Mouse (Mus musculus): ENCODE measurements at regions not wholly inside any gene's neighbourhood (a gene's known extent, or its start where the extent isn't known, plus 50 kb on each side); places are given as distances from the start of the nearest gene placed in this dataset.
"Not testable (repeated sequence)": the region's sequence is repeated elsewhere in the genome, so short reads cannot be mapped to it uniquely, and the experiment has no call there.

DNA sequence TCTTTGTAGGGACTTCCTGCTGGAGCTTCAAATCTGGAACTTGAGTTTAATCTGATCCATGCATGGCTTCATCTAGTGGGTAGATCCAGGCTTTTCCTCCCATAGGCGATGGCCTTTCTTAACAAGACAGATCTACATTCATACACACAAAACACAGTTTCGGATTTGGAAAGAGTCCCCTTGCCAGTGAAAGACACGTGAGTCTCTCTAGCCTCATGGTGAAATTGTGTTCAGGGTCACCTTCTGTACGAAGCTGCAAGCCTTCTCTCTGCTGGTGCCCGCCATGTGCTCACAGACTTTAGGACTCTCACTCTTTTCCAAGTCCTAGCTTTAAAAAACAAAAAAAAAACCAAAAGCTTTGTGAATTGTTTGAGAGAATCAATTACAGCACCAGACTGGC is 51.4 kb upstream of the Dlx2 start:
- ATAC-seq (replicated peaks; ENCODE audit: low read depth, poor library complexity, severe bottlenecking) = no peak

DNA sequence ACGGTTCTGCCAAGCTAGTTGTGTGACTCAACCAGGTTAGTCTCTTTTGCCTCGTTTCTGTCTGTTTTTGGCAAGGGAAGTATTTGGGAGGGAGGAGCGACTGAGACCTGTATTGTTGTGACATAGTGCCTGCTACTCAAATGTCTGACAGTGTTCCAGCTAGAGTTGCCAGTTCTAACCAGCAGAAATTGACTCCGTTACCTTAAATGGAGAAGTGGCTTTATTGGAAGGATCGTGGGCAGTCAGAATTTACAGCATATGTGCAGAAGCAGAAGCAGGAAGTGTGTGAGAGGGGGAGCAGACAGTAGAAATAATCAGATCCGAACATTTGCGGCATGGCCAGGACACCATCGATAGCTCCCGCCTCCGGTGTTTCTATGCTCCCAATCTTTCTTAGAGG is 51.8 kb upstream of the Dlx2 start:
- peak; percentile 77 for ATAC-seq (replicated peaks; ENCODE audit: low read depth, poor library complexity, severe bottlenecking)

DNA sequence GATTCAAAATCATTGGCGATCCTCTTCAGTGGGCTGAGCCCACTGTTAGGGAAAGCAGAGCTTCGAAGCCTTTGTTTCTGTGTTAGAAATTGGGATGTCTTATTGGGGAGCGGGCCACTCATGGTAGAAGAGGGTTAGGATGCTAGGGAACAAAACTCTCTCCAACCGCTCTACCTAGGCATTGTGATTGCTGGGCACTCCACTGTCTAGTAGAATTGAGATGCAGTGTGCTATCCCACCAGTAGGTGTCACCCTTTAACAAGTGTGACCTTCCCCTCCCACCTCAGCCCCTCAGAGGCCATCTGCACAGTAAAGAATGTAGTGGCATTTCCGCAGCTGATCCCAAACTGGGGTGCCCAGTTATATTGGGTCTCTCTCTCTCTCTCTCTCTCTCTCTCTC is 52.2 kb upstream of the Dlx2 start:
- ATAC-seq (replicated peaks; ENCODE audit: low read depth, poor library complexity, severe bottlenecking) = peak; percentile 89

DNA sequence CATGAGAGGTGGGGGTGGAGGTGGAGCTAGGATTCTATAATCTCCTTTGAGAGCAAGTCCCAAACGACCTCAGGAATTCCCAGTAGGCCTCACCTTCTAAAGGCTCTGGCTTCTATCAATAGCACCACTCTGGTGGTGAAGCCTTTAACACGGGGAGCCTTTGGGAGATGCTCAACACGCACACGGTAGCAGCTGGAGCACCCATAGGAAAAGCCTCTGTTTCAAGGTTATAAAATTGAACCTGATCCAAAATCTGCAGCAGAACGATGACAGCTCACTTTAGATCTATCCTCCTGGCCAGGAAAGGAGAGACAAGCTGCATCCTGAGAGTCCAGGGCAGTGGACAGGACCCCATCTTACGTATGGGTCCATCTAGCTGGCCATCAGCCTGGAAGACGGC is 53.7 kb upstream of the Dlx2 start:
- no peak for ATAC-seq (replicated peaks; ENCODE audit: low read depth, poor library complexity, severe bottlenecking)

DNA sequence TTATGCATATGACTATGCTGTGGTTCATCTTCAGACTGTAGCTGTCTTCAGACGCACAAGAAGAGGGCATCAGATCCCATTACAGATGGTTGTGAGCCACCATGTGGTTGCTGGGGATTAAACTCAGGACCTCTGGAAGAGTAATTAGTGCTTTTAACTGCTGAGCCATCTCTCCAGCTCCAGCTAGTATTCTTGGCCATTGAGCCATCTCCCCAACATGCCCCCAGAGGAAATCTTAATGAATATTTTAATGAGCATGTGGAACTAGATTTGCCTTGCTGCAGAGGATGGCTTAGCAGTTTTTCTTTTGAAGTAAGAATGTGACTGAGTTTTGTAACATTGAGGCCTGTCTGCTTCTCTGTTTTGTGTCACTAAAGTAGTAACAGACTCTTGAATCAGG is 54.4 kb upstream of the Dlx2 start:
- no peak for ATAC-seq (replicated peaks; ENCODE audit: low read depth, poor library complexity, severe bottlenecking)

DNA sequence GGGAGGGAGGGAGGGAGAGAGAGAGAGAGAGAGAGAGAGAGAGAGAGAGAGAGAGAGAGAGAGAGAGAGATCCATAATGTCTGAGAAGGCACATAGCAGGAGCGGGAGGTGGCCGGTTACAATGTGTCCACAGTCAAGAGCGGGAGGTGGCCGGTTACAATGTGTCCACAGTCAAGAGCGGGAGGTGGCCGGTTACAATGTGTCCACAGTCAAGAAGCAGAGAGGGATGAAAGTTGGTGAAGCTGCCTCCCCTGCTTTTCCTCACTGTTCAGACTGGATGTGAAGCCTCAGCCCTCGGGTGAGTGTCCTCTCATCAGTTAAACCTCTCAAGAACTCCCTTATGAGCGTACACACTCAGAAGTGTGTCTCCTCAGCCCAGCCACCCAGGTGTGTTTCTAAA is 57.2 kb upstream of the Dlx2 start:
- ATAC-seq (replicated peaks; ENCODE audit: low read depth, poor library complexity, severe bottlenecking) = not testable (repeated sequence)

DNA sequence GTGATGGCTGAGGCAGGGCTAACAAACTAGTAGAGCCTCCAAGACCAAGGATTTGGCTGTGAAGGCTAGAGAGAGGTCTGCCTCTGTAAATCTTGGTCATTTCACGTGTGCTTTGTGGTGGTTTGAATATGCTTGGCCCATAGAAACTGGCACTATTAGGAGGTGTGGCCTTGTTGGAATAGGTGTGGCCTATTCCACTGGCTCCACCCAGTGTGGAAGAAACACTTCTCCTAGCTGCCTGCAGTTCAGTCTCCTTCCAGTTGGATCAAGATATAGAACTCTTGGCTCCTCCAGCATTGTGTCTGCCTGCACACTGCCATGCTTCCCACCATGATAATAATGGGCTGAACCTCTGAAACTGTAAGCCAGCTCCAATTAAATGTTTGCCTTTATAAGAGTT is 59.1 kb upstream of the Dlx2 start:
- no peak for ATAC-seq (replicated peaks; ENCODE audit: low read depth, poor library complexity, severe bottlenecking)

DNA sequence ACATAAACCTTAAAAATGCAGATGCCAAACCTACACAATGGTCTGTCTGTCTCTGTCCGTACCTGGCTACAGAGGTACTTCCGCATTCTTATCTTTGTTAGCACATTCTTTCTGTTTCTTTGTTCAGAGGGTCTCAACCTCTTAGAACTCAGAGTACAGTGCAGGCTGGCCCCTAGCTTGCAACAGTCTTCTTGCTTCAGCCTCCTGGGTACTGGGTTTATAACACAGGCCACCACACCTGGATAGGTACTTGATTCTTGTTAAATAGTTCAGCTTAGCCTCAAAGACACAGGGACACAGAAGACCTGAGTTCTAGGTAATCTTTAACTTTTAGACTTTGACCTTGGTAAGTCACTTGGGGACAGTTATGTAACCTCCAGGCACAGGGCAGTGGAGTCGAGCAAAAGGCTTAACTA is 60.5 kb upstream of the Dlx2 start:
- ATAC-seq (replicated peaks; ENCODE audit: low read depth, poor library complexity, severe bottlenecking) = no peak

DNA sequence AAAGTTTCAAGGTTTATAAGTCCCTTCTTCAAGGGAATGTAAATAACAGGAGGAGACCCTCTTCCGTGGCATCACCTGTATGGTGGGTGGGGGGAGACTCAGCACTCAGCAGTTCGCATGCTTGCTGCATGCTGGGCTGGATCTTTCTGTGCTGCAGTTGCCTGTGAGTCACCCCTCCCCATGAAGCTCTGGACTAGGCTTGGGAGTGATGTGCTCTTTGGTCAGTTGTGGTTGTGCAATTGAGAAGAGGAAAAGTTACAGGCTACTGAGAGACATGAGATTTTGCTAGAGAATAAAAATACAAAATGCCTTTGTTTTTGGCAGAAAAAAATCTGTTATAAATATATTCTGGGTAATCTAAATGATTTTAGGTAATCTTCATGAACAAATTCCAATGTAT is 66.7 kb upstream of the Dlx2 start:
- ATAC-seq (replicated peaks; ENCODE audit: low read depth, poor library complexity, severe bottlenecking) = no peak

DNA sequence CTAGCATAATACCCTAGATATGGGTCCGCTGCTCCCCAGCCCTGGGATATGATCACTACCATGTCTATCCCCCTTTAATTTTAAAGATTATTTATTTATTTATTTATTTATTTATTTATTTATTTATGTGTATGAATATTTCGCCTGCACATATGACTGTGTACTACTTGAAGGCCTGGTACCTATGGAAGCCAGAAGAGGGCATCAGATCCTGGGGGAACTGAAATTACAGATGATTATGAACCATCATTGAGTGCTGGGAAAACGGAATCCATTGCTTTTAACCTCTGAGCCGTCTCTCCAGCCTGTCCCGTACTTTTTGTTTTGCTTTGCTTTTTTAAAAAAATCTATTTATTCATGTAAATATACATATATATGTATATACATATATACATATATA is 70.0 kb upstream of the Dlx2 start:
- ATAC-seq (replicated peaks; ENCODE audit: low read depth, poor library complexity, severe bottlenecking) = no peak

DNA sequence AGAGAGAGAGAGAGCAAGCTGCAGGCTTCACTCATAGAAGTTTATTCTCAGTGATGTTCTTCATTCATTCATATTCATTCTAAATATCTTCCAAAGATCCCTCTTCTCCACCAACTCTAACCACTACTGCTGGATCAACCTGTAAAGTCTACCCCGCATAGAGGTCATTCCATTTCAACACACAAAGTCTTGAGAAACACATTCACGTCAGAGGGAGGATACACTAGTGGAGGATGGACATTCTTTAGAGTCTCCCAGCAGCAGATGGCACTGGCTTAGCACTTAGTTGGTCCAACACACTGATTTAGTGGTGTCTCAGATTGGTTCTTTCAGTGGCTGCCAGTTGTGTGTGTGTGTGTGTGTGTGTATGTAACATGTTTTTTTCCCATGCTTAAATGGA is 74.9 kb upstream of the Dlx2 start:
- ATAC-seq (replicated peaks; ENCODE audit: low read depth, poor library complexity, severe bottlenecking) = no peak

DNA sequence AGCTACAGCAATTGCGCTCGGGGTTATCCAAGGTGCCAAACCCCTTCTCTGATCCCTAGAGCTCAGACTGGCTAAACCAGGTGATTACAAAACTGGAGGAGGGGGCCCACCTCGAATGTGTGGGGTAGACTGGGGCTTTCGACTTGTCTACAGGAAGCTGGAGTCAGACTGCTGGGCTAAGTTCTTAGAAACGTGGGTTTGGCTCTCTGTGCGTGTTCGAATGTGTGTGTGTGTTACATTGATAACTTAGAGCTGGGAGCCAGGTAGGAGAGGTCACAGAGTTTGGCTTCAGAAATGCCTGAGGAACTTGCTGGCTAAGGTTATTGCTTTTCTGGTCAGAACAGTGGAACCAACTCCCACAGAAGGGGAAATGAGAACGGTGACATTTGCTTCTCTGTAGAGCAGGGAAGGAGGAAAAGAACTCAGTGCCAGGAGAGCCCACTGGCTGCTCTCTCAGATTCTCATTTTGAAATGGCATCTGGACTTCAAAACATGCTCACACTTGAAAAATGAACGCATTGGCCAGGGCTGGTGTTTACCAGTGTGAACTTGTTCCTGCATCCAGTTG is 76.1 kb upstream of the Dlx2 start:
- peak; percentile 66 for ATAC-seq (replicated peaks; ENCODE audit: low read depth, poor library complexity, severe bottlenecking)

DNA sequence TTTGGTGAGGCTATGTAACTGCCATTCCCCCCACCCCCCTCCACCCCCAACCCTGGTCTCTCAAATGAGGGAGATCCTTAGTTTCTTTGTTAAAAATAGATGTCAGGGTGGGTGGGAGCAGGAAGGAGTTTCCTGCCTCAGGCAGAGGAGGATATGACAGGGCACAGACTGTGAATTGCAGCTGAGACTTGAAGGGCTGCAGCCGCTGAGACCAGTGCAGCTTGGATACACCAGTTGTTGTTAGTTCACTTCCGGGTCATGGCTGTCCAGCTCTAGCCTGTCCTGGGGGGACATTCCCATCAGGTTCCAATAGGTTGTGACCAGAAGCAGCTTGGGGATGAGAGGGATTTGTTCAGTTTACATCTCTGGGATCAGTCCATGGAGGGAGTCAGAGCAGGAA is 76.6 kb upstream of the Dlx2 start:
- ATAC-seq (replicated peaks; ENCODE audit: low read depth, poor library complexity, severe bottlenecking) = no peak

DNA sequence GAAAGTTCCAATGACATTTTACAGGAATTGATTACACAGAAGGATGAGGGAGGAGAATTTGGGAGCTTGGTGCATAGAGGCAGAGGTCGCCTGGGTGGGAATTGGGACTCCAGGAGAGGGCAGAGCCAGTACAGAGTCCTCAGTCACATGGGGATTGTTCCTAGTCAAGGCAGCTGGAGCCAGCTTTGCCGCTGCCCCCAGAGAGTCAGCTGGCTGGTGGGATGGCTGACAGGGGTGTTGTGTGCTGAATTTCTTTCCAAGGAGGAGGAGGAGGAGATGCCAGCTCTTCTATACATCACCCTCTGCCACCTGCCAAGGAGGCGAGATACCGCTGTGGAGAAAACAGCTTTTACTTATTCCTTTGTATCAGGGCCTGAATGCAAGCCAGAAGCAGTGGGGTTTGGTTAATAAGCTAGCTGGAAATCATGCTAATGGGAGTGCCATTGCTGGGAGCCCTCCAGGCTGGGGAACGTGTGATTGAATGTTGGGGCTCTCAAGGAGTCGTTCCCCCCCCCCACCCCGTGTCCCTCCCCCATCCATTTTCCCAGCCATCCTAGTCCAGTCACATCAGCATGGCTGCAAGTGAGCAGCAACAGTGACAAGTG is 78.8 kb upstream of the Dlx2 start:
- ATAC-seq (replicated peaks; ENCODE audit: low read depth, poor library complexity, severe bottlenecking) = no peak

DNA sequence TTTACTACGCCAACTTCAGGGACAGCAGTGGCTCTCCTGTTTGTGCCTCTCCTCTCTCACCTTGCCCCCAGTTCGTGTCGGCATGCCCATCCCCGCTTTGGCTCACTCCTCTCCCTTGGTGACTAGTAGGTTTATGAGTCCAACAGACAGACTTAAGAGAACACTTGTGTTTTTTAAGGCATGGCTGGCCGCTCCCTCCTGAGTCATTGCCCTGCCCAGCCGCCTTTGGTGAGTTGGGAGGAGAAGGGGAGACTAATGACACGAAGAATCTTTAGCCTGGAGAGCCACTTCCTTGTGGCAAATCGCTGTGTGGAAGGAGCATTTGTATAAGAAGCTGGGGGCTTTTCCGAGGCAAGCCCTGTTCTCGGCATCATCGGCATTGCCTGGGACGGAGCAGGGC is 79.8 kb upstream of the Dlx2 start:
- ATAC-seq (replicated peaks; ENCODE audit: low read depth, poor library complexity, severe bottlenecking) = no peak

DNA sequence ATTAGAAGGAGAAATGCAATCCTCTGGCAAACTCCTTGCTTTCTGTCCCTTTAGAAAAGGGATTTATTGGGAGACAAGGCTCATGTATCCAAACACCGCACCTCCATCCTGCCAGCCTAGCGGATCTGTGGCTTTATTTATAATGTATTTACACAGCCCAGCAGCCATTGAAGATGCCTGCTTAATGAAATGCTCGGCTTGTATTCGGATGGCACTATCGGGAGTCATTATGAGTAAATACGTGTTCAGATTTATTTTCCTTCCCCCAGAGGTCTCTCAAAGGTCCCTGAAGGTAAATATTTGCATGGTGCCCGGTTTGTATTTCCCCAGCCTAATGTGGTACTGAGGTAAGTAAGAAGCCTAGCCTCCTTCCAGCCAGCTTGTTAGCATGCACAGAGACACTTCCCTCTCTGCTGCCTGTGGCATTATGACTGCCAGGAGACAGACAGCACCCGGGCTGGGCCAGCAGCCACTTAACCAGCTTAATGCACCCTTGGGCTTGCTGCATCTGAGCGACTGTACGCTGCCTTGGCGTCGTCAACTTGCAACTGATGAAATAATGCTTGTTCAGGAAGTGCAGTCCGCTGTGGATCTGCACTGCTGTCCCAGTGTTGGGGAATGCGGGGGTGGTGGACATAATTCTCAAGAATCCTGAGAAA is 80.7 kb upstream of the Dlx2 start:
- ATAC-seq (replicated peaks; ENCODE audit: low read depth, poor library complexity, severe bottlenecking) = peak; percentile 61

DNA sequence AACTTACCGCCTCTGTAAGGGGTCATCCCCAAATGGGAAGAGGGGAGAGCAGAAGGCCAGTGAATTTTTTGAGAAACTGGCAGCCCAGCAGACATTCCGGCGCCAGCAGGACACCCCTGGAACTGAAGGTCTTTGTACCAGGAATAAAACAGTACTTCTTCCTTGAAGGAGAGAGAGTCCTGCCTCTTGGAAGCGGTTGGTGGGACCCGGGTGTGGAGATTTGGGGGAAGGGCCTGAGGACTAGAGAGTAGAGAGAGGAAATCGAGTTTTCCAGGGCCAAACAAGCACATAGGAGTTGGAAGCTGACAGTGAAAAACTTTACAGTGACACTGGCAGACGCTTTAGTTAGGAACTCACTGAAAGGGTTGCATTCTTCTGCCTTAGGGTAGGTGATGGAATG is 82.3 kb upstream of the Dlx2 start:
- ATAC-seq (replicated peaks; ENCODE audit: low read depth, poor library complexity, severe bottlenecking) = no peak

DNA sequence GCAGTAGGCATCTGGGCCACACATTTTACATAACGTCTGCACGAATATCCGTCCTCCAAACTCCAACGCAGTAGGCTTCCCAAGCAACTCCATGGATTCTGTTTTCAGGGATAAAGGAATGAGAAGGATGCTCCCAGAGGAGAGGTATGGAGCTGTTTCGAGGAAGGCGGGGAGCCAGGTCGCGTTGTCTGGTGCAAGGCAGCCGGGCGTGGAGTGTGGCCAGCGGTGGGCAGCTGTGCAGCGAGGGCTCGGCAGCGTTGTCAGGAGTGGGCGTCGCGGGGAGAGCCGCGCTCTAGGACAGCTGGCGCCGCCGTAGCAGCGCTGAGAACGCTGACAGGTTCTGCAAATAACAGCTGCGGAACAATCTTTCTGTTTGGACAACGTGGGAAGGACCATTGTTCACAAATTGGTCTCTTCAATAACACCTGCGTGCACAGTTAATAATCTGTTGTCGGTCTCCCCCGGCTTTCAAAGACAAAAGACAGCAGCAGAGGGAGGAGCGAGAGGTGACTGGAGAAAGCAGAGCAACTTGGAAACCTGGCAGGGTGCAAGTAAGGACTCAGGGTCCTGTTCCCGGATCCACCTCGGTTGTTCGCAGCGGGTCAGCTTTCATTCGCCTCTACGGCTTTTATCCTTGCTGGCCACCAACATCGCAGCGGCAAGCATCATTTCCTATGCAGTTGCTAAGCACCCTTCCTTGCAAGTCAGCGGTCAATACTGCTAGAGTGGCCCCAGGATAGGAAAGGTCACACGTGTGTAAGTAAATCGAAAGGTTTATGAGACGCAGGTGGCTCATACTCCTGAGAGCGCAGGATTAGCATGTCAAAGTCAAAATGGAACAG is 83.0 kb upstream of the Dlx2 start:
- peak; percentile 57 for ATAC-seq (replicated peaks; ENCODE audit: low read depth, poor library complexity, severe bottlenecking)

DNA sequence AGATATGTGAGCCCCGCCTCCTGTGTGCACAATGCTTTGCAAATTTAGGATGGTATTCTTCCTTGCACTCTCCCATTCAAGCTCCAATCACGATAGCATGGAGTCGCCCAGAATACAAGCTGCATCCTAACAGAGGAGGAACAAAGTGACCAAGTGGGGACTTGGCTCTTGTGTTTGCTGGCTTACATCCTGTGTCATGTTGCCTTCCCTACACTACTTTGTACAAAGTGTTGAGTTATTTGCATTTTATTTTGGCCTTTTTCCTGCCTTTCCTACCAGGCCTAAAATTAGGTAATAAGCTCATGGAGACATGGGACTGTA is 83.5 kb upstream of the Dlx2 start:
- ATAC-seq (replicated peaks; ENCODE audit: low read depth, poor library complexity, severe bottlenecking) = no peak; the same call in 1 of the 2 replicates

DNA sequence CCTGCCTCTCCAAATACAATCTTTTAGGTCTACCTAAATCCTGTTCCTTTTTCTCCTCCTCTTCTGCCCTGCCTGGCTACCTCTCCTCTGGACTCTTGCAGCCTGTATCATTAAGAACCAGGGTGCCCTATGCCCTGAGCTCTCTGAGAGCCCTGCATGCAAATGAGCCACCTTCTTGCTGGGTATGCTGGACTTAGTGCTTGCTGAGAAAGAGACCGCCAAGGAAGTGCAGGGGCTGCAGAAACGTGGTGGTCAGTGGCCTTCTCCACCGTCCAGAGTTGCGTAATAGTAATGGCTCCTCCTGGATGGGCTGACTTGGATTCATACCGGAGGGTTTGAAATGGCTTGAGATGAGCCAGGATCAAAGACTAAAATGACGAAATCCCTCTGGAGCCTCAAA is 86.9 kb upstream of the Dlx2 start:
- ATAC-seq (replicated peaks; ENCODE audit: low read depth, poor library complexity, severe bottlenecking) = no peak

DNA sequence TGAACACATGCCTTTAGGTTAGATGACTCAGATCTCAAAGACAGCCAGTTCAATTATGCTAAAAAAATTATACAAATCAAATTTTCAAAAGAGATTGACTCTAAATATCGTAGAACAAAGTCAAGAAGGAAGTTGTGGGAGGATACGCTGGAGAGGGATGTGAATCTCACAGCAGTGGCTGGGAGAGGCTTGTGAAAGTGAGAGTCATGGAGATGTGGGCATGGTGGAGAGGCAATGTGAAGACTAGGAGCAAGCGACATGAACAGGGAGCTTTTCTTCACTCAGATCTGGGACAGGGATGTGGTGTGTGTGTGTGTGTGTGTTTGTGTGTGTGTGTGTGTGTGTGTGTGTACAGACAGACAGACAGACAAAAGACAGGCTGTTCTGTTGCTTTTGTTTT is 87.9 kb upstream of the Dlx2 start:
- ATAC-seq (replicated peaks; ENCODE audit: low read depth, poor library complexity, severe bottlenecking) = 0 out of 2 replicates have a peak, but pooled peaks have one; percentile 39

Measured in common myeloid progenitor, adult 5-6 weeks (primary cell).